Mouse (Mus musculus): Measurements from ENCODE around the gene Hsp90ab1.

DNA sequence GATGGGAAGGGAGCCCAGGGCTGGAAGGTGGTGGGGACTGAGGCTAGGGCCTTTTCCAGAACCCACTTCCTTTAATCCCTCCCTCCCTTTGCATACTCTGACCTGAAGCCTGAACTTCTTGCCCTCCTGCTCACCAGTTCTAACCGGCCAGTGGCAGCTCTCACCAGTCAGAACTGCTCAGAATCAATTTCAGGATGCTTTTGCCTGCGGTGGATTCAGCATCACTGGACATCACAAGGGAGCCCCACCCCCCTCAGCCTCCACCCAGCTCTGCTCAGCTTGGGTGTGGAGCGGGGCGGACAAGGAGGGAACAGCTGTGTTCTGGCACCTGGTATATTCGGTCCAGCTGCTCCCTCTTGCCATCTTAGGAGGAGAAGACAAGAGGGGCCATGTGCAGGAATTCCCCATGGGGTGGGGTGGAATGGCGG lies 28.8 kb upstream of the Hsp90ab1 start, which contains the start of gene Mymx:
- TF ChIP-seq CTCF (IDR thresholded peaks at IDR 0.05; ENCODE audit: low read depth): no peak
- no peak for TF ChIP-seq EP300 (optimal IDR thresholded peaks at IDR 0.05)
